Mouse (Mus musculus) testis, adult 10 weeks (tissue): ENCODE results near the gene Atp1b3. TPM values are rescaled to one million over a fixed set of nuclear protein-coding genes. Genes with fewer than 3 reads are reported as not detected.

Experiments
- polyA plus RNA-seq: library from polyadenylated mRNA; stranded (reverse); fragments of 350-450 nt; fragmentation: Illumina TruSeq; extraction: RNeasy Lipid Tissue Mini Kit (QIAGEN cat#74804); gene quantifications from one replicate; pipeline ENCODE4 v1.2.3, GENCODE M21; 2014; ENCODE audit warnings: low read depth, low replicate concordance

The Atp1b3 gene
- polyA plus RNA-seq = 651 TPM

GRCm38 (mm10) chr9:96364141-96364838, at the start of gene Atp1b3:
Atp1b3 (minus strand) TSS chr9:96364442.

Other genes starting within 250 kb of the Atp1b3 start
- gene Gk5, start 245.1 kb downstream of the Atp1b3 start, polyA plus RNA-seq = 7.1 TPM
- 42.7 TPM for gene Tfdp2, start 168.2 kb downstream of the Atp1b3 start, polyA plus RNA-seq
- 209 TPM for gene Rnf7, start 114.2 kb upstream of the Atp1b3 start, polyA plus RNA-seq
- gene Gm28729, start 160.8 kb upstream of the Atp1b3 start, polyA plus RNA-seq = 3.1 TPM